Mouse (Mus musculus): ENCODE results near the gene Sec61a1.

Sec61a1 gene

GRCm38 (mm10) chr6:88515971-88516370, 2.7 kb downstream of the Sec61a1 start:
- 79% methylated on average over 8 of the region's 8 CpGs for WGBS

GRCm38 (mm10) chr6:88514546-88514945, 4.2 kb downstream of the Sec61a1 start:
- WGBS: 42% methylated on average over 4 of the region's 4 CpGs

GRCm38 (mm10) chr6:88513984-88514383, 4.7 kb downstream of the Sec61a1 start:
- 87% methylated on average over 8 of the region's 8 CpGs for WGBS

- WGBS: 85% methylated on average over 4 of the region's 4 CpGs
These were observed 15.7 kb downstream of the Sec61a1 start for GRCm38 (mm10) chr6:88503044-88503443.

- WGBS: 73% methylated on average over 13 of the region's 13 CpGs
These were observed 16.4 kb downstream of the Sec61a1 start for GRCm38 (mm10) chr6:88502030-88502970.

- WGBS: 7% methylated on average over 3 of the region's 3 CpGs
These were observed 18.3 kb downstream of the Sec61a1 start for GRCm38 (mm10) chr6:88500405-88500767.

GRCm38 (mm10) chr6:88499481-88500404, 19.0 kb downstream of the Sec61a1 start:
- 5% methylated on average over 74 of the region's 76 CpGs for WGBS

- 74% methylated on average over 6 of the region's 6 CpGs for WGBS
These were observed 25.0 kb downstream of the Sec61a1 start for GRCm38 (mm10) chr6:88493712-88494111.

GRCm38 (mm10) chr6:88490629-88491354, 27.9 kb downstream of the Sec61a1 start:
- WGBS: 71% methylated on average over 12 of the region's 12 CpGs

GRCm38 (mm10) chr6:88489834-88490233, 28.9 kb downstream of the Sec61a1 start:
- 72% methylated on average over 6 of the region's 6 CpGs for WGBS

- 64% methylated on average over 7 of the region's 7 CpGs for WGBS
These were observed 29.7 kb downstream of the Sec61a1 start for GRCm38 (mm10) chr6:88489026-88489425.

- whole genome bisulfite sequencing: 41% methylated on average over 8 of the region's 8 CpGs
These were observed 31.8 kb downstream of the Sec61a1 start for GRCm38 (mm10) chr6:88486893-88487292.

- 81% methylated on average over 6 of the region's 6 CpGs for WGBS
These were observed 33.3 kb downstream of the Sec61a1 start for GRCm38 (mm10) chr6:88485378-88485777.

- 42% methylated on average over 7 of the region's 7 CpGs for whole genome bisulfite sequencing
These were observed 35.6 kb downstream of the Sec61a1 start for GRCm38 (mm10) chr6:88483111-88483510.

- WGBS: 76% methylated on average over 6 of the region's 6 CpGs
These were observed 38.3 kb downstream of the Sec61a1 start for GRCm38 (mm10) chr6:88480421-88480820.

GRCm38 (mm10) chr6:88469878-88470277, 48.8 kb downstream of the Sec61a1 start:
- WGBS: 61% methylated on average over 6 of the region's 6 CpGs

GRCm38 (mm10) chr6:88465181-88465920, 53.4 kb downstream of the Sec61a1 start, which contains the start of gene Ruvbl1:
Ruvbl1 (plus strand) TSS chr6:88465409.
- under 1% methylated on average over 42 of the region's 42 CpGs for WGBS

GRCm38 (mm10) chr6:88454545-88454944, 64.2 kb downstream of the Sec61a1 start:
- 85% methylated on average over 2 of the region's 2 CpGs for WGBS

Measured in cerebral cortex, adult 2 months (tissue).